Mouse (Mus musculus): ENCODE measurements around the gene Mfap5. TPM values are rescaled to one million over a fixed set of nuclear protein-coding genes. Genes with fewer than 3 reads are reported as not detected.

Gene Mfap5
- polyA plus RNA-seq (2012; rRNA removed): 1.1 and 1.5 TPM in 2 replicates

GRCm38 (mm10) chr6:122505545-122505944 is at the start of gene Mfap5:
TSS of gene Mfap5 (plus strand) at chr6:122505845.

GRCm38 (mm10) chr6:122498661-122499060 is 7.0 kb upstream of the Mfap5 start, which contains the start of gene Rimklb:
TSS of gene Rimklb (minus strand) at chr6:122498761.

GRCm38 (mm10) chr6:122553606-122554005 is 48.0 kb downstream of the Mfap5 start, which contains the start of gene Aicda:
TSS of gene Aicda (plus strand) at chr6:122553801.

Other genes with a start within 250 kb of the Mfap5 start
- not detected in 2 replicates for gene Klrg1, start 223.0 kb upstream of the Mfap5 start, polyA plus RNA-seq (2012; rRNA removed)
- gene M6pr, start 197.1 kb upstream of the Mfap5 start, polyA plus RNA-seq (2012; rRNA removed): 51.2 and 55.5 TPM in 2 replicates
- 2.4 and 3.0 TPM in 2 replicates for gene Phc1, start 165.3 kb upstream of the Mfap5 start, polyA plus RNA-seq (2012; rRNA removed)
- gene Rimklb, start 7.1 kb upstream of the Mfap5 start, polyA plus RNA-seq (2012; rRNA removed): 0.21 and 0.26 TPM in 2 replicates
- gene Aicda, start 48.0 kb downstream of the Mfap5 start, polyA plus RNA-seq (2012; rRNA removed): not detected in 2 replicates
- gene Apobec1, start 96.6 kb downstream of the Mfap5 start, polyA plus RNA-seq (2012; rRNA removed): 11.9 and 16.4 TPM in 2 replicates
- 0.46 TPM in 2 replicates for gene Gdf3, start 104.2 kb downstream of the Mfap5 start, polyA plus RNA-seq (2012; rRNA removed)
- not detected in 2 replicates for gene Dppa3, start 120.6 kb downstream of the Mfap5 start, polyA plus RNA-seq (2012; rRNA removed)
- gene Nanog, start 201.6 kb downstream of the Mfap5 start, polyA plus RNA-seq (2012; rRNA removed): 0.01 TPM in 1 of 2 replicates, not detected in the other

Data from liver, embryonic 18 days (tissue).